Mouse (Mus musculus): ENCODE results near the gene Ccna2.

DNA sequence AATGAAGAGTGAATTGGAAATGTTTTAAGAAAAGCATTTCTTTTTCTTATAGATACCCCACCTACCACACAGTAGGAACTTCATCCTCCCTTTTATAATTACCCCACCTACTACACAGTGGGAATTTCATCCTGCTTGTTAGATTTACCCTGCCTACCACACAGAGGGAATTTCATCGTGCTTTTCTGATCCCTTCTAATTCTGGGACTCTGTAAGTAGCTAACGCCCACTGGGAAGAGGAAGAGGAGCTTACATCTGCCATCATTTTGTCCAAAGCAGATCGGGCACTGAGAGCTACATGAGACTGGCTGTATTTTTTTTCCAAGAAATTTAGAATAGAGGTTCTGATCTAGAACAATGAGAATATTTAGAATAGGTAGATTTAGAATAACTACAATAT, 27.0 kb downstream of the Ccna2 start:
- no peak for TF ChIP-seq CTCF (IDR thresholded peaks at IDR 0.05; ENCODE audit: borderline replicate concordance, extremely low read depth, insufficient read depth, insufficient read length)
- no peak for TF ChIP-seq POLR2A (IDR thresholded peaks at IDR 0.05; ENCODE audit: borderline replicate concordance, extremely low read depth, insufficient read depth, insufficient read length, poor library complexity, severe bottlenecking)

Data from brain, embryonic 14.5 days (tissue).